Mouse (Mus musculus) megakaryocyte progenitor cell, adult 5-6 weeks (primary cell): ENCODE measurements at regions not wholly inside any gene's neighbourhood (a gene's known extent, or its start where the extent isn't known, plus 50 kb on each side); places are given as distances from the start of the nearest gene placed in this dataset.

Source experiments
- ATAC-seq: replicated peaks from 2 replicates; pipeline ENCODE4 v1.8.0; 2016; ENCODE audit warnings: mild to moderate bottlenecking, moderate TSS enrichment, inconsistent platforms; ENCODE audit not compliant: poor library complexity

DNA sequence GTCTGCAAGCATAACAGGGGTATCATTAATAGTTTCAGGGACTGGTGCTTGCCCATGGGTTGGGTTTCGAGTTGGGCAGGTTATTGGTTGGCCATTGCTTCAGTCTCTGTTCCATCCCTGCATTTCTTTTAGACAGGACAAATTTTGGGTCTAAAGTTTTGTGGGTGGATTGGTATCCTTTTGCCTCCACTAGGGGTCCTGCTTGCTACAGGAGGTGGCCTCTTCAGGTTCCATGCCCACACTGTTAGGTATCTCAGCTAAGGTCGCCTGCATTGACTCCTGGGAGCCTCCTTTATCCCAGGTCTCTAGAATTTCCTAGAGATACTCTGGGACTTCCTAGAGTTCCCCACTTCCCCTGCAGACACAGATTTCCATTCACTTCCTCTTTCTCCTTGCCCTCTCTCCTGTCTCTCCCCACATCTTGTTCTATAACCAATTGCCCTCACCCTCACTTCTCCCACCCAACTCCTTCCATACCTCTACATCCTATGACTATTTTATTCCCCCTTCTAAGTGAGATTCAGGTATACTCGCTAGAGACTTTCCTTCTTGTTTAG lies 278.2 kb downstream of the 1700017N19Rik start:
- peak; percentile 50 for ATAC-seq

DNA sequence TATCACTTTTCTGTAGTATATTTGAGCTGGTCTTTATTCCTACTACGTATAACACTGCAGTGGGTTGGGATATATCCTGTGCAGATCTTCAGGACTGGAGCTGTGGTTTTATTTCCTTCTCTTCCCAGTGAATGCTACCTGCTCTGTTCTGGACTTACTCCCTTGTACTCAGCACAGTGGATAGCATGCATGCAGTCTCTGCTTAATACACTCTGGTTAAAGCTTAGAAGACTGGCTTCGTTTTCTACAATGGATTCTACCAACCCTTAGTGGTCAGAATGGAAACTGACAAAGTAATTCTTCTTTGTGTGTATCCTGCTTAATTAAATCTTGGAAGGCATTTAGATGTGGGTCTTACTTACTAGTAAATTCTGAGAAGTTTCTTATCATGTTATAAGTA lies 292.3 kb downstream of the 1700017N19Rik start:
- no peak for ATAC-seq

DNA sequence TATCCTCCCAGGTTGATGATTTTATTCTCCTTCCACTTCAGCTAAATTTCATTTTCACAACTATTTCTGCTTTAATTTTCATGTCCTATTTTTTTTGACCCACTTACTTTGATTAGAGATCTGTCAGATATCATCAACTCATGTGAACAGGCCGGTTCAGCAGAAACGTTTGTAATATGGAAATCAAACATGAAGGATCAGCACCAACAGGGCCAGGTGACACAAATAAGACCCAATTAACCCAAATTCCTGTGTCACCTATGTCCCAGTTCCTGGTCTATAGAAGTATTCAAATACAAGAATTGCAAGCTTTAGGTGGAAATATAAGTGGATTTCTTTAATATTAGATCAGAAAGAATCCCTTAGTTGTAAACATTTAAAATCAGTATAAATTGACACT lies 332.7 kb downstream of the 1700017N19Rik start:
- ATAC-seq = no peak

DNA sequence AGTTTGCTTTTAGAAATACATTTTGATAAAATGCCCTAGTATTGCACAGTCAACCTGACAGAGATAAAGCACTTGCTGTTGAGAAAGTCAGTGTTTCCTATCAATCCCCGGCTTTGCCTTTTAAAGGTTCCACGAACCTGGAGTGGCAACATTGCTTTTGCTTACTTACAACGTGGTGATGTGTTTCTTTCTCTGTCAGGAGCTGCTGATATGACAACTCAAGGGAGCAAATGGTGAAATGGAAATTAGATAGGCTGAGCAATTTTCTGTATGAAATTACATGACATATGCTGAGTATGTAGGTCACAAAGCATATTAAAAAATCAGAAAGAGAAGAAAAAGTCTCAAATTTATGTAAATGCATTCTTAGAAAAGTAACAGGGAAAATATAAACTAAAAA lies 336.8 kb downstream of the 1700017N19Rik start:
- ATAC-seq = no peak

GRCm38 (mm10) chr10:100931739-100932138 lies 341.5 kb downstream of the 1700017N19Rik start:
- ATAC-seq = no peak

DNA sequence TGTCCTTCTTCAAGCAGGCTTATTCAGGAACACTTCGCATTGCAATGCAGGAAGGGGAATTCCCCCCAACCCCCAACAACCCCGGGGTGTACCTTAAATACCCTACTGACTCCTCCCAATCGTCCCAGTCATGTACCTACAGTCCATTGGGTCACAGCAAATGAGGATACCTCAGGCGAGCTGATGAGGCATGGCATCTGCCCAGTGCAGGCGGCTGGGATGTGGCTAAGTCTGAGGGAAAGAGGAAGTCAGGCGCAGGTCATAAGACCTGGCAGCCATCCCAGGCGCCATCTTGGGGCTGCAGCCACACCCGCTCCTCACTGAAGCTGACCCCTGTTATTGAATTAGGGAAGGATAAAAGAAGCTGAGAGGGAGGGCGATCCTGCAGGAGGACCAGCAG lies 368.1 kb downstream of the 1700017N19Rik start:
- ATAC-seq = peak; percentile 23; the same call in 1 of the 2 replicates

GRCm38 (mm10) chr10:101003469-101003868 lies 413.2 kb downstream of the 1700017N19Rik start:
- ATAC-seq = no peak

GRCm38 (mm10) chr10:101004687-101005086 lies 414.4 kb downstream of the 1700017N19Rik start:
- ATAC-seq = no peak

DNA sequence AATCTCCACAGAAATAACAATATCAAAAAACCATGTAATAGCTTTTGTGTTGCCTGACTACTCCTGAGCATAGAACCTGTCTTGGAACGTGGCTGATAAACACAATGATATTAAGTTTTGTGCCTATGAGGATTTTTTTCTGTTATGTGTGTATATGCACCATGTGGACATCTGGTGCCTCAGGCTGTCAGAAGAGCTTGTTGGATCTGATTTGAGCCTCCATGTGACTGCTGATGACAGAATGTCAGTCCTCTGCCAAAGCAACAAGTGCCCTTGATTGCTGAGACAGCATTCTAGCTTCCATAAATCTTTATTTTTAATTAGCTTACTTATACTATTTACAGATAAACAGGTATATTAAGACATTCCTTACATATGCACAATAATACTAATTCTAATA lies 425.1 kb downstream of the 1700017N19Rik start:
- ATAC-seq = no peak

DNA sequence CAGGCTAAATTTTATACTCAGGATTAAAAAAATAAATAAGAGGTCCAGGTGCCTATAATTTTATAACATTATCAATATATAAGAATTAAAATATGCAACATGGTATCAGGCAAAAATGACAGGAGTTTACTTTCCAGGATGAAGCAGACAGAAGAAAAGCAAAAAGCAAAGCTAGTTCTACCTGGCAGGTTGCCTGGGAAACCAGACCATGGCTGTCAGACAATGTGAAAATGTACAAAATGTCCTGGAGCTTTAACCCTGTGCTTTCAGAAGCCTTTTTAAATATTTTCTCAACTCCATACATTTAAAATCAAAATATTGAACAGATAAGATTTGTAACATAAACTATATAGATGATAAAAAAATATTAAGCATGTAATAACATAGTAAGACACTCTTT lies 448.3 kb downstream of the 1700017N19Rik start:
- ATAC-seq = no peak

DNA sequence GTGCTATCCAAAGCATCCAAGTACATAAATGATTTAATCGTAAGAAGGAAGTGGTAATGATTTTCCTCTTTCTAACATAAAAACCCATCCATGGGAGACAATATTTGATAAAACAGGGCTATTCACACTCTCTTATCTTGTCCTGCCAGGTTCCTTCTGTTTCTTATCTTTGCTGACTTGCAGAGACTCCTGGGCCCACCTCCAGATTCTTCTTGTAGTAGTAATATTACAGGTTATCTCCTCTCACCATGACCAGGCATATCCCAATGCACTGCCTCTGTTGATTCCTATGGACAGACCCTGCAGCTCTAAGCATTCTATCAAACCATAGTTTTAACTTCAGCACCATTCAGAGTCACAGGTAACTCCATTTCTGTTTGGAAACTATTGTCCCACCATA lies 448.8 kb downstream of the 1700017N19Rik start:
- peak; percentile 88 for ATAC-seq
